ENCODE assay signal across 8 mouse cellular contexts in the genomic region with DNA sequence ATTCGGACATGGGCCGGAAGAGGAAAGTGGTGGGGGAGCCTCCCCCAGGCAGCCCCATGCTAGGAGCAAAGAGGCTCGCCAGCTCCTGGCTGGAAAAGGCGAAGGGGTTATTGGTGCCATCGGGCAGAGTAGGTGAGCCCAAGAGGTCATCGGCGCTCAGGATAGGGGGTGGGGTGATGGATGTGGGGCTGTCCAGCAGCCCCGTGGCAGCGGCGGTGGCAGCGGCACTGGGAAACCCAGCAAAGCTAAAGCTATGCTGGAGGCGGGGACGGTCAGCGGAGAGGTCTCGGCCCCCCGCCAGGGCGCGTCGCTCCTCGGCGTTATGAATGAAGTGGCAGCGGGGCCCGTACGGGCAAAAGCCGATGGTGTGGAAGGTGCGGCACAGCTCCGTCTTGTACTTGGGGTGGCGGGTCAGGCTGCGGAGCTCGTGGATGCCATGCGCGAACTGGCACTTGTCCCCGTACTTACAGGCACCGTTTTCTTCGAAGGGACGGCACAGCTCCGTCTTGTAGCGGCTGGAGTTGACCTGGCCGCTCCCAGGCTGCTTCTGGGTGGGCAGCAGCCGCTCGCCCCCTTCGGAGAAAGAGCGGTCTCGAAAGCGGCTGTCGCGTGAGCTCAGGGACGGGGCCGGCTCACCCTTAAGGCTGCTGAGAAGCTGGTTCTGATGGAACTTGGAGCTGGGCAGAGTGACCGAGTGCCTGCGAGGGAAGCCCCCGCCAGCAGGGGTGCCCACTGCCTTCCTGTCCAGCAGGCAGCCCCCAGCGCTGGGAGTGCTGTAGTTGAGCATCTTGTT. TPM values are rescaled to one million over a fixed set of nuclear protein-coding genes. Genes with fewer than 3 reads are reported as not detected.
DNase-seq lines count a peak whose midpoint lies in the region; ATAC-seq and TF ChIP-seq lines count a peak whose summit lies in the region.

No protein-coding gene starts in this region.

- TF ChIP-seq EP300 in liver, embryonic 14.5 days (IDR thresholded peaks at IDR 0.05; ENCODE audit: low read depth) = no peak

- no peaks in the 10 kb centered on the region for H3K9me3 ChIP-seq in forebrain, postnatal 0 days (ENCODE audit: low read length)
- no peaks in the 10 kb centered on the region for H3K9me3 ChIP-seq in liver, embryonic 14.5 days (ENCODE audit: control insufficient read depth, low read length)
- H3K9me3 ChIP-seq in neural tube, embryonic 12.5 days = no peaks in the 10 kb centered on the region

- H3K27me3 ChIP-seq in forebrain, postnatal 0 days (ENCODE audit: insufficient read depth, low read length) = peaks cover 17% of the 10 kb centered on the region
- no peaks in the 10 kb centered on the region for H3K27me3 ChIP-seq in liver, embryonic 14.5 days (ENCODE audit: control insufficient read depth, insufficient read depth, low read length)
- H3K27me3 ChIP-seq in neural tube, embryonic 12.5 days (replicated peaks) = 0 out of 2 replicates have a peak, but pooled peaks cover 6% of the 10 kb centered on the region

- H3K4me3 ChIP-seq in left cerebral cortex, adult 2 months = peak overlapping the region; percentile 42
- peak overlapping the region; percentile 44 for H3K4me3 ChIP-seq in forebrain, postnatal 0 days (ENCODE audit: low read depth, low read length)
- H3K4me3 ChIP-seq in liver, embryonic 14.5 days (ENCODE audit: insufficient read depth in 1 of 2, low read depth in 2 of 2, low read length in 2 of 2) = peak overlapping the region; percentile 92 to 97
- peak overlapping the region; percentile 63 for H3K4me3 ChIP-seq in neural tube, embryonic 12.5 days

- no peak for DNase-seq in left cerebral cortex, adult 2 months (ENCODE audit: extremely low spot score in 1 of 2, low spot score in 2 of 2)
- no peak for DNase-seq in left cerebral cortex, adult 18-20 months (ENCODE audit: low spot score in 2 of 2)
- DNase-seq in adrenal gland, postnatal 36 days = peak; percentile 44 to 75
- DNase-seq in forebrain, postnatal 0 days = no peak
- DNase-seq in induced T-regulatory cell, adult 2 months (ENCODE audit: low read depth) = peak; percentile 58
- no peak for DNase-seq in liver, embryonic 14.5 days (ENCODE audit: low read depth in 3 of 3, low spot score in 3 of 3)
- DNase-seq in layer of hippocampus, adult 9-11 months = no peak

- no peaks in the 10 kb centered on the region for H3K36me3 ChIP-seq in forebrain, postnatal 0 days (ENCODE audit: insufficient read depth)
- peaks cover 16% of the 10 kb centered on the region for H3K36me3 ChIP-seq in liver, embryonic 14.5 days (replicated peaks; ENCODE audit: control insufficient read depth, insufficient read depth, low read depth)
- peaks cover 11% of the 10 kb centered on the region; the same call in 1 of the 2 replicates for H3K36me3 ChIP-seq in neural tube, embryonic 12.5 days

- no peak; the same call in 1 of the 2 replicates for TF ChIP-seq CTCF in left cerebral cortex, adult 2 months (IDR thresholded peaks at IDR 0.05)
- TF ChIP-seq CTCF in forebrain, postnatal 0 days (IDR thresholded peaks at IDR 0.05; ENCODE audit: low read depth) = peak; percentile 21; the same call in 1 of the 2 replicates
- no peak for TF ChIP-seq CTCF in liver, embryonic 14.5 days (IDR thresholded peaks at IDR 0.05; ENCODE audit: low read depth)

- ATAC-seq in forebrain, postnatal 0 days = 0 out of 2 replicates have a peak, but pooled peaks have one; percentile 34
- ATAC-seq in liver, embryonic 14.5 days (ENCODE audit: insufficient read depth) = no peak
- peak; percentile 11; the same call in 1 of the 2 replicates for ATAC-seq in neural tube, embryonic 12.5 days (ENCODE audit: low FRiP score, low read depth)

- peak overlapping the region; percentile 58 for H3K9ac ChIP-seq in forebrain, postnatal 0 days
- H3K9ac ChIP-seq in liver, embryonic 14.5 days (replicated peaks) = peak overlapping the region; percentile 95
- peak overlapping the region; percentile 91 for H3K9ac ChIP-seq in neural tube, embryonic 12.5 days

- peak overlapping the region; percentile 60 for H3K27ac ChIP-seq in left cerebral cortex, adult 2 months
- 0 out of 2 replicates have a peak overlapping the region, but pooled peaks have one; percentile 21 for H3K27ac ChIP-seq in forebrain, postnatal 0 days (ENCODE audit: low read depth, low read length)
- H3K27ac ChIP-seq in liver, embryonic 14.5 days = no peak overlapping the region
- H3K27ac ChIP-seq in neural tube, embryonic 12.5 days = peak overlapping the region; percentile 85

- intact Hi-C loops in left cerebral cortex, adult 2 months (cut with DNase I) = loop anchor here (2.0 to 10.0 kb wide), 5 partner anchors 118 to 497 kb away; no protein-coding TSS in a partner anchor

- peak overlapping the region; percentile 98 for H3K4me2 ChIP-seq in forebrain, postnatal 0 days (ENCODE audit: low read depth)
- H3K4me2 ChIP-seq in liver, embryonic 14.5 days (ENCODE audit: low read depth) = peak overlapping the region; percentile 100
- peak overlapping the region; percentile 96 for H3K4me2 ChIP-seq in neural tube, embryonic 12.5 days (replicated peaks)

- H3K4me1 ChIP-seq in forebrain, postnatal 0 days (ENCODE audit: insufficient read depth) = peaks cover 5% of the 10 kb centered on the region; the same call in 1 of the 2 replicates
- H3K4me1 ChIP-seq in liver, embryonic 14.5 days (replicated peaks; ENCODE audit: control insufficient read depth in 2 of 2, insufficient read depth in 2 of 2, low read length in 1 of 2) = peaks cover 4 to 15% of the 10 kb centered on the region in 2 experiments; a peak in 3 of 4 replicates
- H3K4me1 ChIP-seq in neural tube, embryonic 12.5 days = peaks cover 19% of the 10 kb centered on the region

- WGBS in forebrain, postnatal 0 days = 2% methylated on average over 53 of the region's 53 CpGs
- WGBS in liver, embryonic 14.5 days (ENCODE audit: insufficient replicate concordance) = 71% methylated on average over 53 of the region's 53 CpGs
- WGBS in neural tube, embryonic 12.5 days = 2% methylated on average over 53 of the region's 53 CpGs

RNA-seq across cellular contexts. Expression of a gene that starts 2.9 kb away (rescaled TPM):
- 10 to 100 TPM; 32.7 to 39.2 TPM for total RNA-seq in left cerebral cortex, adult 2 months (2021)
- 10 to 100 TPM; 43.0 to 53.8 TPM for total RNA-seq in left cerebral cortex, adult 18-20 months (2021)
- 100 to 1,000 TPM; 230 to 283 TPM for total RNA-seq in adrenal gland, postnatal 36 days (2021)
- 15.3 and 24.1 TPM in 2 replicates for total RNA-seq in forebrain, postnatal 0 days (2014; rRNA removed)
- polyA plus RNA-seq in forebrain, postnatal 0 days (2015; fragmentation: Nextera tagmentation; extraction: Ambion mirVana) = 37.0 and 43.8 TPM in 2 replicates
- polyA plus RNA-seq in liver, embryonic 14.5 days (2012; rRNA removed) = 19.4 and 23.5 TPM in 2 replicates
- polyA plus RNA-seq in liver, embryonic 14.5 days (2014; fragmentation: Nextera tagmentation; extraction: Ambion mirVana) = 22.7 and 28.5 TPM in 2 replicates
- polyA plus RNA-seq in neural tube, embryonic 12.5 days (2016; fragmentation: Nextera tagmentation; extraction: Ambion mirVana) = 72.3 and 73.0 TPM in 2 replicates

Comparison
In these comparisons a context has a peak if more than half of its experiments do, and no peak if none do; other contexts are left out.
1. DNase-seq: peak in adrenal gland, postnatal 36 days (2 of 2) and induced T-regulatory cell, adult 2 months (single experiment); none in left cerebral cortex, adult 2 months (0 of 2), left cerebral cortex, adult 18-20 months (0 of 2), forebrain, postnatal 0 days (single experiment), liver, embryonic 14.5 days (0 of 3) and layer of hippocampus, adult 9-11 months (single experiment).
2. H3K4me3 ChIP-seq: peak in every context shown above with its lines; median percentile 94 in liver, embryonic 14.5 days; 63 in neural tube, embryonic 12.5 days; 44 in forebrain, postnatal 0 days; 42 in left cerebral cortex, adult 2 months.
3. Peak in every context shown above with its lines, with median percentiles within 50 percentile points of each other: H3K4me2 ChIP-seq and H3K9ac ChIP-seq.